Mouse (Mus musculus): ENCODE results near the gene Mroh3. TPM values are rescaled to one million over a fixed set of nuclear protein-coding genes. Genes with fewer than 3 reads are reported as not detected.

The Mroh3 gene
- polyA plus RNA-seq, 1 experiment from 2014 or later, result 0.78 TPM

- ATAC-seq (ENCODE audit: low FRiP score, low TSS enrichment) (no peak), DNase-seq (ENCODE audit: low spot score) (no peak)
- no peaks in the 10 kb centered on the region for H3K9me3 ChIP-seq (ENCODE audit: control insufficient read depth, low read length)
- TF ChIP-seq CTCF (IDR thresholded peaks at IDR 0.05; ENCODE audit: low read depth) (no peak), EP300 (optimal IDR thresholded peaks at IDR 0.05) (no peak)
- no peak overlapping the region for H3K4me3 ChIP-seq (ENCODE audit: low read depth, low read length)
- peaks cover 11% of the 10 kb centered on the region for H3K4me1 ChIP-seq (replicated peaks; ENCODE audit: control insufficient read depth, insufficient read depth)
- H3K36me3 ChIP-seq (ENCODE audit: control insufficient read depth, insufficient read depth, low read length), result no peaks in the 10 kb centered on the region
- peak overlapping the region; percentile 70; the same call in 1 of the 2 replicates for H3K27ac ChIP-seq (replicated peaks)
- no peak overlapping the region for H3K4me2 ChIP-seq (replicated peaks; ENCODE audit: low read depth)
- no peaks in the 10 kb centered on the region for H3K27me3 ChIP-seq (ENCODE audit: control insufficient read depth, insufficient read depth, low read length)
- WGBS, result 55% methylated on average over 10 of the region's 10 CpGs
- H3K9ac ChIP-seq (ENCODE audit: low read length), result no peak overlapping the region
Observed at GRCm38 (mm10) chr1:136138191-136138830, 74.3 kb downstream of the Mroh3 start.

GRCm38 (mm10) chr1:136137575-136137974 is 75.1 kb downstream of the Mroh3 start:
- TF ChIP-seq EP300 (optimal IDR thresholded peaks at IDR 0.05) (no peak), CTCF (IDR thresholded peaks at IDR 0.05; ENCODE audit: low read depth) (no peak)
- peak overlapping the region; percentile 70 for H3K27ac ChIP-seq (replicated peaks)
- no peak overlapping the region for H3K4me3 ChIP-seq (ENCODE audit: low read depth, low read length)
- H3K9me3 ChIP-seq (ENCODE audit: control insufficient read depth, low read length), result no peaks in the 10 kb centered on the region
- WGBS, result 3% methylated on average over 4 of the region's 4 CpGs
- peak; percentile 81 for DNase-seq (ENCODE audit: low spot score)
- no peak overlapping the region for H3K4me2 ChIP-seq (replicated peaks; ENCODE audit: low read depth)
- no peak overlapping the region for H3K9ac ChIP-seq (ENCODE audit: low read length)
- H3K27me3 ChIP-seq (ENCODE audit: control insufficient read depth, insufficient read depth, low read length), result no peaks in the 10 kb centered on the region
- H3K36me3 ChIP-seq (ENCODE audit: control insufficient read depth, insufficient read depth, low read length), result no peaks in the 10 kb centered on the region
- ATAC-seq (ENCODE audit: low FRiP score, low TSS enrichment), result 0 out of 2 replicates have a peak, but pooled peaks have one; percentile 7
- peaks cover 11% of the 10 kb centered on the region for H3K4me1 ChIP-seq (replicated peaks; ENCODE audit: control insufficient read depth, insufficient read depth)

GRCm38 (mm10) chr1:136137071-136137531 is 75.5 kb downstream of the Mroh3 start:
- Histone ChIP-seq H3K9me3 (ENCODE audit: control insufficient read depth, low read length) (no peaks in the 10 kb centered on the region), H3K9ac (ENCODE audit: low read length) (no peak overlapping the region), H3K4me2 (replicated peaks; ENCODE audit: low read depth) (no peak overlapping the region), H3K4me1 (replicated peaks; ENCODE audit: control insufficient read depth, insufficient read depth) (peaks cover 11% of the 10 kb centered on the region), H3K36me3 (ENCODE audit: control insufficient read depth, insufficient read depth, low read length) (no peaks in the 10 kb centered on the region), H3K27me3 (ENCODE audit: control insufficient read depth, insufficient read depth, low read length) (no peaks in the 10 kb centered on the region), H3K4me3 (ENCODE audit: low read depth, low read length) (no peak overlapping the region), H3K27ac (replicated peaks) (peak overlapping the region; percentile 70)
- TF ChIP-seq EP300 (optimal IDR thresholded peaks at IDR 0.05), result no peak
- no peak for TF ChIP-seq CTCF (IDR thresholded peaks at IDR 0.05; ENCODE audit: low read depth)
- WGBS, result 43% methylated on average over 7 of the region's 7 CpGs
- DNase-seq (ENCODE audit: low spot score), result no peak
- peak; percentile 40 for ATAC-seq (ENCODE audit: low FRiP score, low TSS enrichment)

GRCm38 (mm10) chr1:136136547-136136946 is 76.1 kb downstream of the Mroh3 start:
- H3K4me3 ChIP-seq (ENCODE audit: low read depth, low read length), result no peak overlapping the region
- 58% methylated on average over 4 of the region's 4 CpGs for WGBS
- DNase-seq (ENCODE audit: low spot score), result no peak

GRCm38 (mm10) chr1:136135777-136136444 is 76.7 kb downstream of the Mroh3 start:
- H3K27ac ChIP-seq (replicated peaks), result peak overlapping the region; percentile 20; the same call in 1 of the 2 replicates
- H3K4me1 ChIP-seq (replicated peaks; ENCODE audit: control insufficient read depth, insufficient read depth), result peaks cover 13% of the 10 kb centered on the region
- no peak overlapping the region for H3K9ac ChIP-seq (ENCODE audit: low read length)
- no peak overlapping the region for H3K4me2 ChIP-seq (replicated peaks; ENCODE audit: low read depth)
- H3K4me3 ChIP-seq (ENCODE audit: low read depth, low read length), result no peak overlapping the region
- no peak for DNase-seq (ENCODE audit: low spot score)
- H3K36me3 ChIP-seq (ENCODE audit: control insufficient read depth, insufficient read depth, low read length), result no peaks in the 10 kb centered on the region
- WGBS, result 80% methylated on average over 6 of the region's 6 CpGs
- ATAC-seq (ENCODE audit: low FRiP score, low TSS enrichment), result no peak
- H3K9me3 ChIP-seq (ENCODE audit: control insufficient read depth, low read length), result no peaks in the 10 kb centered on the region
- H3K27me3 ChIP-seq (ENCODE audit: control insufficient read depth, insufficient read depth, low read length), result no peaks in the 10 kb centered on the region
- no peak for TF ChIP-seq CTCF (IDR thresholded peaks at IDR 0.05; ENCODE audit: low read depth)
- TF ChIP-seq EP300 (optimal IDR thresholded peaks at IDR 0.05), result no peak

More at GRCm38 (mm10) chr1:136136547-136136946, 76.1 kb downstream of the Mroh3 start:
- no peak for ATAC-seq (ENCODE audit: low FRiP score, low TSS enrichment)
- Histone ChIP-seq H3K4me1 (replicated peaks; ENCODE audit: control insufficient read depth, insufficient read depth) (peaks cover 12% of the 10 kb centered on the region), H3K9me3 (ENCODE audit: control insufficient read depth, low read length) (no peaks in the 10 kb centered on the region), H3K27ac (replicated peaks) (0 out of 2 replicates have a peak overlapping the region, but pooled peaks have one; percentile 24), H3K36me3 (ENCODE audit: control insufficient read depth, insufficient read depth, low read length) (no peaks in the 10 kb centered on the region), H3K27me3 (ENCODE audit: control insufficient read depth, insufficient read depth, low read length) (no peaks in the 10 kb centered on the region), H3K4me2 (replicated peaks; ENCODE audit: low read depth) (no peak overlapping the region), H3K9ac (ENCODE audit: low read length) (no peak overlapping the region)
- no peak for TF ChIP-seq CTCF (IDR thresholded peaks at IDR 0.05; ENCODE audit: low read depth)
- no peak for TF ChIP-seq EP300 (optimal IDR thresholded peaks at IDR 0.05)

- H3K36me3 ChIP-seq (ENCODE audit: control insufficient read depth, insufficient read depth, low read length), result no peaks in the 10 kb centered on the region
- DNase-seq (ENCODE audit: low spot score), result peak; percentile 79
- no peak overlapping the region for H3K9ac ChIP-seq (ENCODE audit: low read length)
- WGBS, result 40% methylated on average over 1 of the region's 1 CpGs
- H3K27ac ChIP-seq (replicated peaks), result peak overlapping the region; percentile 67; the same call in 1 of the 2 replicates
- no peaks in the 10 kb centered on the region for H3K27me3 ChIP-seq (ENCODE audit: control insufficient read depth, insufficient read depth, low read length)
- no peak overlapping the region for H3K4me2 ChIP-seq (replicated peaks; ENCODE audit: low read depth)
- no peak overlapping the region for H3K4me3 ChIP-seq (ENCODE audit: low read depth, low read length)
- TF ChIP-seq CTCF (IDR thresholded peaks at IDR 0.05; ENCODE audit: low read depth) (peak; percentile 33; the same call in 1 of the 2 replicates), EP300 (optimal IDR thresholded peaks at IDR 0.05) (no peak)
- H3K9me3 ChIP-seq (ENCODE audit: control insufficient read depth, low read length), result no peaks in the 10 kb centered on the region
- H3K4me1 ChIP-seq (replicated peaks; ENCODE audit: control insufficient read depth, insufficient read depth), result peaks cover 13% of the 10 kb centered on the region
- peak; percentile 70 for ATAC-seq (ENCODE audit: low FRiP score, low TSS enrichment)
Observed at GRCm38 (mm10) chr1:136135046-136135445, 77.6 kb downstream of the Mroh3 start.

Data from stomach, postnatal 0 days (tissue).